Mouse (Mus musculus) thymus, adult 2 months (tissue): ENCODE results near the gene Zfp518a. TPM values are rescaled to one million over a fixed set of nuclear protein-coding genes. Genes with fewer than 3 reads are reported as not detected.

Experiments used
- DNase-seq: peaks from one replicate; pipeline ENCODE4 v3.0.0; 2021
- H3K27ac ChIP-seq: fragments of 200-500 bp; 2 replicates; pipeline ENCODE4 v1.5.1; 2012; ENCODE audit warnings: low read length, control low read depth; ENCODE audit not compliant: control insufficient read depth, insufficient read depth
- H3K27me3 ChIP-seq: fragments of 200-500 bp; 2 replicates; pipeline ENCODE4 v1.6.1; 2012; ENCODE audit warnings: mild to moderate bottlenecking, low read length, moderate library complexity, mixed read lengths; ENCODE audit not compliant: control insufficient read depth, insufficient read depth
- H3K36me3 ChIP-seq: fragments of 200-500 bp; 2 replicates; pipeline ENCODE4 v1.6.1; 2012; ENCODE audit warnings: mild to moderate bottlenecking, low read length, moderate library complexity; ENCODE audit not compliant: control insufficient read depth, insufficient read depth
- H3K4me1 ChIP-seq: fragments of 200-500 bp; replicated peaks from 2 replicates; pipeline ENCODE4 v1.6.1; 2012; ENCODE audit warnings: low read length; ENCODE audit not compliant: control insufficient read depth, insufficient read depth
- H3K4me3 ChIP-seq: fragments of 200-500 bp; 2 replicates; pipeline ENCODE4 v1.5.1; 2012; ENCODE audit warnings: mild to moderate bottlenecking, low read length, control low read depth, moderate library complexity; ENCODE audit not compliant: control insufficient read depth, insufficient read depth
- CTCF ChIP-seq: fragments of 200-500 bp; IDR thresholded peaks from 2 replicates; pipeline ENCODE4 v1.5.1; 2012; ENCODE audit warnings: mild to moderate bottlenecking, control low read depth, low read length, moderate library complexity, borderline replicate concordance; ENCODE audit not compliant: control insufficient read depth, poor library complexity, insufficient read depth; ENCODE audit errors: extremely low read depth
- POLR2A ChIP-seq: fragments of 200-500 bp; IDR thresholded peaks from 2 replicates; pipeline ENCODE4 v1.6.1; 2012; ENCODE audit warnings: mild to moderate bottlenecking, low read length, control low read depth, moderate library complexity; ENCODE audit not compliant: control insufficient read depth, poor library complexity, insufficient read depth; ENCODE audit errors: extremely low read depth
- WGBS: fragments of 180-500 bp; shearing (Covaris S2); methylation state at CpG from one replicate; pipeline ENCODE4 v1.1.7; 2018; 5-methylcytosine and 5-hydroxymethylcytosine counted together
- polyA plus RNA-seq: library from polyadenylated mRNA; depleted of rRNA; stranded (reverse); fragments of >200 nt; gene quantifications from 2 replicates; pipeline ENCODE4 v1.2.3, GENCODE M21; 2012; rRNA removed

Zfp518a gene
- polyA plus RNA-seq, 1 experiment, result 1.7 TPM

DNA sequence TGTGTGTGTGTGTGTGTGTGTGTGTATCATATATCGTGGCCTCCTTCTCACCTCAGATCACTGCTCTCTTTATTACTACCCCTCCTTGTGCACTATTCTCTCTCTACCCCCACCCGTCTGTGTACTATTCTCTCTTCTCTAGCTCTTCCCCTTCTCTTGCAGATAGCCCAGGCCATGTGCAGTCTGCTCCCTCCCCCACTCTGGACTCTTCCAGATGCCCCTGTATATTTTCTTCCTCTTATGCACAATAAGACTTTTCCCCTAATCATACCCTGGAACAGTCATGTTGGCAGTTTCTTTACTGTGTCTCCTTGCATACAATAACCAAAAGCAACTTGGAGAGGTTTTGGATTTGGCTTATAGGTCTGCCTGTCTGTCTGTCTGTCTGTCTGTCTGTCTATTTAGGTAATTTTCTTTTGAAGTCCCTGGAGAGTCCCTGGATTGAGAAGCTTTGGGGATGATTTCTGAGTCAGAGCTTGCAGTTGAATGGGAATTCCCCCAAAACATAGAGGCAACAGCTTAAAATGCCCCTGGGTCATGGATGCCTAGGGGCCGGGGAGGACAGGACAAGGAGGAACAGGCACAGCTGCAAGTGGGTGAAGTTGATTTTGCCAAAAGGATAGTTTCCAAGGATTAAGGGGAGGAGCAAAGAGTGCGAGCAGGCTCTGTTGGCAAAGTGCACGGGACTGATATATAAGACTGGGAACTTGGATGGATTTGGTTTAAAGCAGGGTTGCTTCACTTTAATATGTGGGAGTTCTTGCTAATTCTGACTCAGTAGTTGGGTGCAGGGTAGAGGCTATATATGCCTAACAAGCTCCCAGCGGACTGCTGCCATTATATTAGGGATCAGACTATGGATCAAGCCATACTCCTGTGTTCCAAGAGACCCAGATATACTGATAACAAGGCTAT lies 70.7 kb downstream of the Zfp518a start:
- no peak for DNase-seq
- TF ChIP-seq POLR2A, result no peak
- no peak for TF ChIP-seq CTCF
- Histone ChIP-seq H3K27ac (no peak overlapping the region), H3K4me1 (peaks cover 3% of the 10 kb centered on the region; the same call in 1 of the 2 replicates), H3K4me3 (no peak overlapping the region), H3K27me3 (no peaks in the 10 kb centered on the region), H3K36me3 (no peaks in the 10 kb centered on the region)
- WGBS, result 88% methylated on average over 6 of the region's 6 CpGs

Other genes with a start within 250 kb of the Zfp518a start
- not detected in 2 replicates for gene Cc2d2b, start 146.0 kb upstream of the Zfp518a start, polyA plus RNA-seq
- 17.6 and 18.8 TPM in 2 replicates for gene Ccnj, start 63.4 kb upstream of the Zfp518a start, polyA plus RNA-seq
- gene Blnk, start 99.8 kb downstream of the Zfp518a start, polyA plus RNA-seq, result 8.5 and 10.9 TPM in 2 replicates
- gene Dntt, start 134.6 kb downstream of the Zfp518a start, polyA plus RNA-seq, result 401 and 406 TPM in 2 replicates
- gene Opalin, start 182.4 kb downstream of the Zfp518a start, polyA plus RNA-seq, result 0.13 TPM in 1 of 2 replicates, not detected in the other